Mouse (Mus musculus) embryonic facial prominence, embryonic 13.5 days (tissue): ENCODE results near the gene Ogt. TPM values are rescaled to one million over a fixed set of nuclear protein-coding genes. Genes with fewer than 3 reads are reported as not detected.

Experiments used
- ATAC-seq: fragments of 200-750 bp; cut with Nextera tagmentation; 2 replicates; pipeline ENCODE4 v1.8.0; 2017; ENCODE audit warnings: low read depth; ENCODE audit not compliant: insufficient number of reproducible peaks, insufficient read depth, low FRiP score, low TSS enrichment
- H3K27ac ChIP-seq: fragments of 300-500 bp; sonication (generic); 2 replicates; pipeline ENCODE4 v1.5.1; 2015; ENCODE audit warnings: moderate library complexity, mild to moderate bottlenecking, inconsistent platforms
- H3K27me3 ChIP-seq: fragments of 300-500 bp; sonication (generic); 2 replicates; pipeline ENCODE4 v1.6.1; 2015; ENCODE audit warnings: mild to moderate bottlenecking, inconsistent platforms
- H3K36me3 ChIP-seq: fragments of 300-500 bp; sonication (generic); 2 replicates; pipeline ENCODE4 v1.6.1; 2015; ENCODE audit warnings: mild to moderate bottlenecking, inconsistent platforms
- H3K4me1 ChIP-seq: fragments of 300-500 bp; sonication (generic); 2 replicates; pipeline ENCODE4 v1.6.1; 2015; ENCODE audit warnings: inconsistent platforms
- H3K4me2 ChIP-seq: fragments of 300-500 bp; sonication (generic); 2 replicates; pipeline ENCODE4 v1.6.1; 2015; ENCODE audit warnings: moderate library complexity, mild to moderate bottlenecking, inconsistent platforms
- H3K4me3 ChIP-seq: fragments of 300-500 bp; sonication (generic); 2 replicates; pipeline ENCODE4 v1.5.1; 2015; ENCODE audit warnings: mild to moderate bottlenecking, inconsistent platforms
- H3K9ac ChIP-seq: fragments of 300-500 bp; sonication (generic); 2 replicates; pipeline ENCODE4 v1.6.1; 2015; ENCODE audit warnings: mild to moderate bottlenecking, inconsistent platforms
- H3K9me3 ChIP-seq: fragments of 300-500 bp; sonication (generic); 2 replicates; pipeline ENCODE4 v1.6.1; 2016; ENCODE audit warnings: inconsistent platforms
- WGBS: fragments of 180-500 bp; shearing (Covaris S2); methylation state at CpG from one replicate; pipeline ENCODE4 v1.1.7; 2015; ENCODE audit warnings: mixed read lengths; 5-methylcytosine and 5-hydroxymethylcytosine counted together
- polyA plus RNA-seq: library from polyadenylated mRNA; unstranded; fragments of >200 nt; fragmentation: Nextera tagmentation; extraction: Ambion mirVana; gene quantifications from 2 replicates; pipeline ENCODE4 v1.2.1, GENCODE M21; 2015

The Ogt gene
- polyA plus RNA-seq: 179 and 208 TPM in 2 replicates

- 23% methylated on average over 24 of the region's 24 CpGs for WGBS
- peaks cover 44% of the 10 kb centered on the region for H3K27me3 ChIP-seq
- ATAC-seq: peak; percentile 87
- H3K4me3 ChIP-seq: peak within 1 kb of the TSS; percentile 66
- peak within 1 kb of the TSS; percentile 62 for H3K4me2 ChIP-seq
- peak within 1 kb of the TSS; percentile 87 for H3K27ac ChIP-seq
- H3K36me3 ChIP-seq: no peaks in the 10 kb centered on the region
- H3K9ac ChIP-seq: peak within 1 kb of the TSS; percentile 85
- H3K9me3 ChIP-seq: no peaks in the 10 kb centered on the region
- H3K4me1 ChIP-seq: peaks cover 8% of the 10 kb centered on the region; the same call in 1 of the 2 replicates
Measured at GRCm38 (mm10) chrX:101639741-101640166, at the start of gene Ogt. Gene Ogt (plus strand): TSS chrX:101640060.

GRCm38 (mm10) chrX:101616183-101616582 lies 23.7 kb upstream of the Ogt start:
- Histone ChIP-seq H3K27ac (no peak overlapping the region), H3K9me3 (no peaks in the 10 kb centered on the region), H3K36me3 (no peaks in the 10 kb centered on the region), H3K4me1 (no peaks in the 10 kb centered on the region), H3K4me3 (no peak overlapping the region), H3K4me2 (no peak overlapping the region), H3K9ac (no peak overlapping the region), H3K27me3 (no peaks in the 10 kb centered on the region; the same call in 1 of the 2 replicates)
- WGBS: 73% methylated on average over 3 of the region's 3 CpGs
- no peak for ATAC-seq

- H3K9ac ChIP-seq: no peak overlapping the region
- no peaks in the 10 kb centered on the region for H3K4me1 ChIP-seq
- H3K36me3 ChIP-seq: no peaks in the 10 kb centered on the region
- WGBS: 76% methylated on average over 10 of the region's 10 CpGs
- ATAC-seq: no peak
- no peak overlapping the region for H3K4me2 ChIP-seq
- H3K27ac ChIP-seq: no peak overlapping the region
- no peak overlapping the region for H3K4me3 ChIP-seq
- no peaks in the 10 kb centered on the region for H3K9me3 ChIP-seq
- H3K27me3 ChIP-seq: no peaks in the 10 kb centered on the region; the same call in 1 of the 2 replicates
Measured at GRCm38 (mm10) chrX:101617889-101618288, 22.0 kb upstream of the Ogt start.

GRCm38 (mm10) chrX:101620317-101620716 lies 19.5 kb upstream of the Ogt start:
- no peak for ATAC-seq
- Histone ChIP-seq H3K36me3 (no peaks in the 10 kb centered on the region), H3K9ac (no peak overlapping the region), H3K4me3 (no peak overlapping the region), H3K27me3 (no peaks in the 10 kb centered on the region; the same call in 1 of the 2 replicates), H3K9me3 (no peaks in the 10 kb centered on the region), H3K4me2 (no peak overlapping the region), H3K4me1 (no peaks in the 10 kb centered on the region), H3K27ac (no peak overlapping the region)
- WGBS: 68% methylated on average over 6 of the region's 6 CpGs

GRCm38 (mm10) chrX:101622539-101622938 lies 17.3 kb upstream of the Ogt start:
- no peaks in the 10 kb centered on the region for H3K36me3 ChIP-seq
- H3K27ac ChIP-seq: no peak overlapping the region
- H3K27me3 ChIP-seq: no peaks in the 10 kb centered on the region; the same call in 1 of the 2 replicates
- ATAC-seq: no peak
- no peak overlapping the region for H3K9ac ChIP-seq
- H3K9me3 ChIP-seq: no peaks in the 10 kb centered on the region
- H3K4me1 ChIP-seq: no peaks in the 10 kb centered on the region
- no peak overlapping the region for H3K4me2 ChIP-seq
- no peak overlapping the region for H3K4me3 ChIP-seq
- 44% methylated on average over 3 of the region's 3 CpGs for WGBS

- Histone ChIP-seq H3K4me1 (peaks cover 3% of the 10 kb centered on the region; the same call in 1 of the 2 replicates), H3K9ac (no peak overlapping the region), H3K9me3 (no peaks in the 10 kb centered on the region), H3K36me3 (no peaks in the 10 kb centered on the region), H3K4me2 (no peak overlapping the region), H3K4me3 (no peak overlapping the region), H3K27me3 (peaks cover 44% of the 10 kb centered on the region), H3K27ac (no peak overlapping the region)
- no peak for ATAC-seq
- WGBS: 28% methylated on average over 9 of the region's 9 CpGs
Measured at GRCm38 (mm10) chrX:101636821-101637525, 2.9 kb upstream of the Ogt start.

- Histone ChIP-seq H3K27me3 (peaks cover 44% of the 10 kb centered on the region), H3K4me3 (0 out of 2 replicates have a peak overlapping the region, but pooled peaks have one; percentile 66), H3K4me1 (peaks cover 8% of the 10 kb centered on the region; the same call in 1 of the 2 replicates), H3K36me3 (no peaks in the 10 kb centered on the region), H3K9me3 (no peaks in the 10 kb centered on the region), H3K9ac (peak overlapping the region; percentile 58), H3K27ac (peak overlapping the region; percentile 87; the same call in 1 of the 2 replicates), H3K4me2 (peak overlapping the region; percentile 51)
- 32% methylated on average over 3 of the region's 3 CpGs for WGBS
- no peak for ATAC-seq
Measured at GRCm38 (mm10) chrX:101638856-101639255, 1.0 kb upstream of the Ogt start.

DNA sequence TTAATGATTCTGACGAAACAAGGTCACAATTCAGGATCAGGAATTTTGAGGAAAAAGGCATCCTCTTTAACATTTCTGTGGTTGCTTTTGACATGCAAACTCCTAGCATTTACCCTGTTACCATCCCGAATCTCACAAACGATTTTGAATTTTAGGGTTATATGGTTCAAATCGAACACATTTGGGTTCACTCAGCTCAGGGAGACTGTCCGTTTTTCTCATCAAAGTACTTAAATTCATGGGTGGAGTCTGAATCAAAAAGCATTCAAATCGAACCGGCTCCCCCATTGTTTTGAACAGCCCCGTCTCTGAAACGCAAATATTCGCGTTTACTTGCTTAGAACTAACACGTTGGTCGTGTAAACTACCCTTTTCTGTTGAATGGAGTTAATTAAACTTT lies 554 bp upstream of the Ogt start:
- Histone ChIP-seq H3K36me3 (no peaks in the 10 kb centered on the region), H3K4me3 (peak overlapping the region; percentile 66), H3K27ac (peak overlapping the region; percentile 87), H3K9me3 (no peaks in the 10 kb centered on the region), H3K27me3 (peaks cover 44% of the 10 kb centered on the region), H3K9ac (peak overlapping the region; percentile 58), H3K4me1 (peaks cover 8% of the 10 kb centered on the region; the same call in 1 of the 2 replicates), H3K4me2 (peak overlapping the region; percentile 51)
- ATAC-seq: no peak
- 20% methylated on average over 13 of the region's 13 CpGs for WGBS

- no peak for ATAC-seq
- peak overlapping the region; percentile 87 for H3K27ac ChIP-seq
- 19% methylated on average over 45 of the region's 45 CpGs for WGBS
- H3K36me3 ChIP-seq: no peaks in the 10 kb centered on the region
- H3K9me3 ChIP-seq: no peaks in the 10 kb centered on the region
- H3K9ac ChIP-seq: peak overlapping the region; percentile 85
- peak overlapping the region; percentile 62 for H3K4me2 ChIP-seq
- peak overlapping the region; percentile 66 for H3K4me3 ChIP-seq
- peaks cover 8% of the 10 kb centered on the region; the same call in 1 of the 2 replicates for H3K4me1 ChIP-seq
- peaks cover 44% of the 10 kb centered on the region for H3K27me3 ChIP-seq
Measured at GRCm38 (mm10) chrX:101640194-101641160, 617 bp downstream of the Ogt start.

DNA sequence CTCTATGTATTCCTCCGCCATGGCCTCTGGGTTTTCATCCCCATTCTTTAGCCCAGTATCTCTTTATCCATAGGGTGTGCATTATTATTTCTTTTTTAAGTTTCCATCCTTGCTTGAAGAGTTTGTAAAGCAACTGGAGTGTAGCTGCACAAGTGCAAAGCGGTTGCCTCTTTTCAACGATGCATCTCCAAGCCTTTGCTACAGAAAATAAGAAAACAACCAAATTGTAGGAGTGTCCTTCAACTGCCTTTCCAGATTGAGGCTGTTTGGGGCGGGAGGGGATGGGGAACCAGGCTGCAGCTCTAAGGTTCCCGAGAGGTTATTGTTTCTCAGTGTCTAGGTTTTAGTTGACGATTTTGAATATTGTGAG lies 1.3 kb downstream of the Ogt start:
- H3K4me3 ChIP-seq: peak overlapping the region; percentile 66
- no peak for ATAC-seq
- peaks cover 8% of the 10 kb centered on the region; the same call in 1 of the 2 replicates for H3K4me1 ChIP-seq
- H3K36me3 ChIP-seq: no peaks in the 10 kb centered on the region
- peak overlapping the region; percentile 87; the same call in 1 of the 2 replicates for H3K27ac ChIP-seq
- H3K27me3 ChIP-seq: peaks cover 44% of the 10 kb centered on the region
- WGBS: 13% methylated on average over 6 of the region's 6 CpGs
- peak overlapping the region; percentile 85 for H3K9ac ChIP-seq
- H3K9me3 ChIP-seq: no peaks in the 10 kb centered on the region
- peak overlapping the region; percentile 62 for H3K4me2 ChIP-seq

DNA sequence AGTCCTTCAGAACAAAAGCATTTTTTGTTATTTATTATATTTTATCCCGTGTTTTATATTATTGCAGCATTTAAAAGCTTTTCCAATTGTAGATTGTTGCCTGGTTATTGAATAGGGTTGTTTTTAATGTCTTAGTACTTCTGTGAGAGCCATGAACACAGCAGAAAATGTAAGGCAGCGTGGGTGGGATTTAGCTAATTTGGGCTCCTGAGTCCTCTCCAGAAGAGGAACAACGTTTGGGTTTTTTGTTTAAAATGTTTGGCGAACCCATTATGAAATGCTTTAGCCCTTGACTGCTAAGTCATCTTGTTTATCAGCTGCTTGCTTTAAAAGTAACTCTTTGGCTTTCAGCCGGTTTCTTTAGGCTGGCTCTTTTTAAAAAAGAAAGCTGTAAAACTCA lies 2.2 kb downstream of the Ogt start:
- no peak overlapping the region for H3K27ac ChIP-seq
- H3K4me3 ChIP-seq: peak overlapping the region; percentile 66
- no peaks in the 10 kb centered on the region for H3K9me3 ChIP-seq
- peaks cover 36% of the 10 kb centered on the region for H3K27me3 ChIP-seq
- H3K4me2 ChIP-seq: peak overlapping the region; percentile 62
- no peak for ATAC-seq
- WGBS: 22% methylated on average over 5 of the region's 5 CpGs
- peak overlapping the region; percentile 51; the same call in 1 of the 2 replicates for H3K9ac ChIP-seq
- H3K4me1 ChIP-seq: peaks cover 5% of the 10 kb centered on the region; the same call in 1 of the 2 replicates
- H3K36me3 ChIP-seq: no peaks in the 10 kb centered on the region
